In the genomic region with DNA sequence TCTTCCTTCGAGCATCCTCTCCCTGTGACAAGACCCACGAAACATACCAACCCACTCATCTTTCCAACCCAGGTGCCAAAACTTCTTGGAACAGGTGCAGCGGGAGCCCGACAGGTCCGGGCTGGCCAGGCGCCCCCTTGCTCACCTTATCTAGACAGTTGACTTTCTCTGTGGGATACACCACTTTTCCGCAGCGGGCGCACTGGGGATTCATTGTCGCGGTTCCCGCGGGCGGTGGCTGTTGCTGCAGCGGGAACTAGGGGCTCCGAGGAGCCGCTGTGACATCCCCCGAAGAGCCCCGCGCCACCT, we compare ENCODE assay signal across 9 mouse cellular contexts. TPM values are rescaled to one million over a fixed set of nuclear protein-coding genes. Genes with fewer than 3 reads are reported as not detected.
DNase-seq lines count a peak whose midpoint lies in the region; ATAC-seq and TF ChIP-seq lines count a peak whose summit lies in the region.
"Had no signal": no experiment of that assay in that cellular context is flagged by ENCODE, and none has a peak within 500 bp of the region (broad histone marks: within the 10 kb centered on the region; RNA-seq: fewer than 3 reads in every experiment).

No protein-coding gene starts in this region.

- no peak for TF ChIP-seq POLR2A in small intestine, adult 2 months (IDR thresholded peaks at IDR 0.05; ENCODE audit: low read depth, low read length)

- peak overlapping the region; percentile 31; the same call in 1 of the 2 replicates for H3K9ac ChIP-seq in intestine, postnatal 0 days (ENCODE audit: low read depth, low read length)

- H3K4me3 ChIP-seq in gastrocnemius, adult 2 months = peak overlapping the region; percentile 77
- H3K4me3 ChIP-seq in intestine, postnatal 0 days (ENCODE audit: low read depth, low read length) = peak overlapping the region; percentile 51
- H3K4me3 ChIP-seq in small intestine, adult 2 months (ENCODE audit: low read depth, low read length) = peak overlapping the region; percentile 62

- H3K27me3 ChIP-seq in intestine, postnatal 0 days (replicated peaks; ENCODE audit: control insufficient read depth, insufficient read depth, low read length) = peaks cover 24% of the 10 kb centered on the region
- H3K27me3 ChIP-seq in small intestine, adult 2 months (ENCODE audit: control insufficient read depth, insufficient read depth, low read length) = peaks cover 16% of the 10 kb centered on the region
- H3K27me3 ChIP-seq: CH12.LX had no signal

- DNase-seq in gastrocnemius, adult 2 months = no peak
- no peak for DNase-seq in gastrocnemius, postnatal 36 days
- peak; percentile 60 for DNase-seq in right cerebral cortex, postnatal 4 days
- DNase-seq in right cerebral cortex, adult 18-20 months = no peak
- DNase-seq in thymus, postnatal 14 days = no peak

- under 1% methylated on average over 19 of the region's 20 CpGs for WGBS in intestine, postnatal 0 days
- under 1% methylated on average over 20 of the region's 20 CpGs for WGBS in small intestine, adult 2 months

- intact Hi-C loops in gastrocnemius, adult 2 months (cut with DNase I) = no loop called here
- intact Hi-C loops in gastrocnemius, postnatal 36 days (cut with DNase I) = no loop called here

- peak overlapping the region; percentile 46; the same call in 1 of the 2 replicates for H3K27ac ChIP-seq in gastrocnemius, adult 2 months
- no peak overlapping the region for H3K27ac ChIP-seq in intestine, postnatal 0 days (ENCODE audit: low read depth, low read length)
- no peak overlapping the region for H3K27ac ChIP-seq in small intestine, adult 2 months (ENCODE audit: insufficient read depth, low read depth, low read length)

- peak overlapping the region; percentile 97 for H3K4me2 ChIP-seq in intestine, postnatal 0 days (replicated peaks; ENCODE audit: low read depth)

- TF ChIP-seq CTCF in gastrocnemius, adult 2 months (IDR thresholded peaks at IDR 0.05) = no peak
- TF ChIP-seq CTCF in intestine, postnatal 0 days (IDR thresholded peaks at IDR 0.05; ENCODE audit: low read depth) = no peak
- no peak for TF ChIP-seq CTCF in small intestine, adult 2 months (IDR thresholded peaks at IDR 0.05; ENCODE audit: extremely low read depth, insufficient read length, insufficient replicate concordance, low read depth, low read length)

- H3K4me1 ChIP-seq in intestine, postnatal 0 days (replicated peaks; ENCODE audit: control insufficient read depth, insufficient read depth, low read length) = no peaks in the 10 kb centered on the region
- H3K4me1 ChIP-seq in small intestine, adult 2 months (ENCODE audit: control insufficient read depth, insufficient read depth, insufficient read length, low read length) = peaks cover 2% of the 10 kb centered on the region; the same call in 1 of the 2 replicates

- H3K9me3 ChIP-seq in intestine, postnatal 0 days (ENCODE audit: control insufficient read depth) = no peaks in the 10 kb centered on the region

- ATAC-seq in intestine, postnatal 0 days = peak; percentile 38; the same call in 1 of the 2 replicates
- no peak for ATAC-seq in erythroid progenitor cell, adult 5-6 weeks (replicated peaks; ENCODE audit: low FRiP score, poor library complexity, severe bottlenecking)

- no peaks in the 10 kb centered on the region for H3K36me3 ChIP-seq in intestine, postnatal 0 days (ENCODE audit: control insufficient read depth, insufficient read depth)
- no peaks in the 10 kb centered on the region for H3K36me3 ChIP-seq in small intestine, adult 2 months (ENCODE audit: control insufficient read depth, insufficient read depth, low read length)

RNA-seq across cellular contexts. Expression of gene Nebl, which starts 0.7 kb away (rescaled TPM):
- total RNA-seq in gastrocnemius, adult 2 months (2021) = 1 to 10 TPM in 1 of 2 experiments, under 1 TPM in 1; 0.43 to 1.5 TPM
- total RNA-seq in gastrocnemius, postnatal 36 days (2021) = 1 to 10 TPM; 1.4 to 2.3 TPM
- 0.22 and 0.33 TPM in 2 replicates for polyA plus RNA-seq in intestine, postnatal 0 days (2015; fragmentation: Nextera tagmentation; extraction: Ambion mirVana)
- 0.79 and 2.4 TPM in 2 replicates for polyA plus RNA-seq in small intestine, adult 2 months (2012; rRNA removed)
- not detected in 2 replicates for total RNA-seq in erythroid progenitor cell, adult 5-6 weeks (2015; ENCODE audit: low replicate concordance)
- not detected in 2 replicates for total RNA-seq in erythroid progenitor cell, adult 5-6 weeks (2017; ENCODE audit: low replicate concordance)
